Mouse (Mus musculus): ENCODE results near the gene Gm37240. TPM values are rescaled to one million over a fixed set of nuclear protein-coding genes. Genes with fewer than 3 reads are reported as not detected.

Gene Gm37240
- total RNA-seq, 2 experiments from 2014 or later: 0.27 to 1.1 TPM

- H3K4me3 ChIP-seq: no peak overlapping the region
- no peak for DNase-seq (ENCODE audit: extremely low spot score in 1 of 2, low spot score in 2 of 2)
- intact Hi-C loops (cut with DNase I): loop anchor here (1.0 to 10.0 kb wide), 7 partner anchors 28 to 639 kb away; partner anchors contain the start of gene Gatb
- peak overlapping the region; percentile 92 for H3K27ac ChIP-seq
- no peak for TF ChIP-seq CTCF (IDR thresholded peaks at IDR 0.05)
These were observed 223.5 kb downstream of the Gm37240 start for GRCm38 (mm10) chr3:85663826-85664225.

DNA sequence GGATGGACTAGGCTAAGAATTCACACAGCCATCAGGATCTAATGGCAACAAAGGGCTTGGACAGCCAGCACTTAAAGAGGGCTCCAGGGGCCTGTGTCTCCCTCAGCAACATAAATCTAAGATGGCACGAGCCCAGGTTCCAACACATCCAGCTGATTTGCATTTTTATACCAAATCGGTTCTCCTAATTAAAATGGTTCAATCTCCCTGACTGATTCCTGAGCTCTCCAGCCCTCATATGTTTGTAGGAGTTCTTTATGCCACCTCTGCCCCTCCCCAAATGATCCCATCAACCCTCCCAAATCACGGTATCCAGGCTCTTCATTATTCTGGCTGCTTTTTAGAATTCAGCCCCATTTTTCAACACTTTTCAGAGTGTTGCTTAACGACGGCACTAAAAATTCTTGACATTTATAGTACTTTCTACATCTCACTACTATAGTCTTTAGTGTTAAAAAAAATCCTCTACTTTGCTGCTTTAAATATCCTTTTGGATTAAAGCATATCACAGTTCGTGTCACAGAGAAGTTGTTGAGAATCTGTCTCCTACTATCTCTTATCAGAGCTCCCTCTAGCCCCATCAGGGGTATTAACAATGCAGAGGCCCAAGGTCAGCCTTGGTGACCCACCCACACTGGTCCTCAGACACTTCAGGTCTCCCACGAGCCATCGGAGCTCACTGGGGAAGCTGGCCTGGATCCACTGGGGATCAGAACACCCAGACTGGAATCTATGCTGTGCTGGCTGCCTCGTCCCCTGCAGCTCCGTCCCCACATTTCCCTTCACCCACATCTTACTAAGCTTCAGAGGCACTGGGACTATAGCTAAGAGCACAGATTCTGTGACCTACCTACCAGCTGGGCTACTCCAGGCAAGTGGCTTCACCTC is 225.1 kb downstream of the Gm37240 start:
- no peak; the same call in 1 of the 2 replicates for TF ChIP-seq CTCF (IDR thresholded peaks at IDR 0.05)
- DNase-seq (ENCODE audit: extremely low spot score in 1 of 2, low spot score in 2 of 2): peak in 1 of 2 experiments; percentile 49
- Histone ChIP-seq H3K4me3 (no peak overlapping the region), H3K27ac (peak overlapping the region; percentile 92)
- intact Hi-C loops (cut with DNase I): loop anchor here (5.0 to 10.0 kb wide), 5 partner anchors 70 to 637 kb away; partner anchors contain the start of gene Gatb

- TF ChIP-seq CTCF (IDR thresholded peaks at IDR 0.05): no peak
- Histone ChIP-seq H3K27ac (peak overlapping the region; percentile 28; the same call in 1 of the 2 replicates), H3K4me3 (no peak overlapping the region)
- intact Hi-C loops (cut with DNase I): loop anchor here (5.0 to 10.0 kb wide), 5 partner anchors 67 to 635 kb away; partner anchors contain the start of gene Gatb
- no peak for DNase-seq (ENCODE audit: extremely low spot score in 1 of 2, low spot score in 2 of 2)
These were observed 227.6 kb downstream of the Gm37240 start for GRCm38 (mm10) chr3:85659681-85660080.

- intact Hi-C loops (cut with DNase I): no loop called here
- H3K4me3 ChIP-seq: no peak overlapping the region
- no peak for TF ChIP-seq CTCF (IDR thresholded peaks at IDR 0.05)
- DNase-seq (ENCODE audit: extremely low spot score in 1 of 2, low spot score in 2 of 2): no peak
- no peak overlapping the region for H3K27ac ChIP-seq
These were observed 231.8 kb downstream of the Gm37240 start for GRCm38 (mm10) chr3:85655538-85655937.

- TF ChIP-seq CTCF (IDR thresholded peaks at IDR 0.05): no peak
- no peak overlapping the region for H3K4me3 ChIP-seq
- H3K27ac ChIP-seq: no peak overlapping the region; the same call in 1 of the 2 replicates
- no peak for DNase-seq (ENCODE audit: extremely low spot score in 1 of 2, low spot score in 2 of 2)
- intact Hi-C loops (cut with DNase I): no loop called here
These were observed 234.3 kb downstream of the Gm37240 start for GRCm38 (mm10) chr3:85652727-85653665.

DNA sequence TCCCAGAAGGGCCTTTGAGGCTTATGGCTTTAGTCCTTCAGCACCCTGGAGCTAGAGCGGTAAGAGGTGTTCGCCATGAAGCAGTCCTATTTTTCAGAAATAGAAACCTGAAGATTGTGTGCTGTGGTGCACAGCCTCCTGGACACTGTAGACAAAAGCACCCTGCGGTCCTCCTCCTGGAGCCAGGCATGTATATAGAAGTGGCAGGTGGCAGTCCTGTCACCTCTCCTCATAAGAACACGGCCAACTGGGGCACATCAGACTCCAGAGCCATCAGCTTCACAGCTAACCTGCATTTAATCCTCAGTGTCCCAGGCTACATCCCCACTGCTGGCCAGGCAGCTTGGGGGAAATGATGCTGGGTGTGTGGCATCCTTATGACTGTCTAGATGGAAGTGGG is 238.1 kb downstream of the Gm37240 start:
- no peak for DNase-seq (ENCODE audit: extremely low spot score in 1 of 2, low spot score in 2 of 2)
- Histone ChIP-seq H3K27ac (no peak overlapping the region), H3K4me3 (no peak overlapping the region)
- TF ChIP-seq CTCF (IDR thresholded peaks at IDR 0.05): no peak
- intact Hi-C loops (cut with DNase I): no loop called here

DNA sequence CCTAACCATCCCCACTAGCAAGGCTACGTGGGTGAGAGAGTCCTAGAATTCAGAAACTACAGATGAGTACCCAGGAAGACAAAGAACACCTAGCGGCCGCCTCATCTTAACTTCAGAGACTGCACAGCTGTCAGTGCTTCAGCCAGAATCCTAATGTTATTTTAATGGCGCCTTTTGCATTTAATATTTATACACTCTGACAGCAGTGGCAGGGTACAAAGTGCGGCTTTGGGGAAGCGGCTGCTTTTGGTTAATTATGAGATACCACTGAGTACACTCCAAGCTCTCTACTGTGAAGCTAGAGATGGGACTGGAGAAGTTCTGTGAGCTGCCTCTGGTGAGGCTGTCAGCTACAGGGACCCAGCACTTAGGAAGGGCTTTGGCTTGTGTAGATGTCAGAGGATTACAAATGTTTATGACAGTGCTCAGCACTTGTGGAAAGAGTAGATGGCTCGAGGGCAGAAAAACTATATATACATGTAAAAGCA is 241.8 kb downstream of the Gm37240 start:
- Histone ChIP-seq H3K27ac (no peak overlapping the region), H3K4me3 (no peak overlapping the region)
- intact Hi-C loops (cut with DNase I): no loop called here
- TF ChIP-seq CTCF (IDR thresholded peaks at IDR 0.05): no peak
- DNase-seq (ENCODE audit: extremely low spot score in 1 of 2, low spot score in 2 of 2): no peak

DNA sequence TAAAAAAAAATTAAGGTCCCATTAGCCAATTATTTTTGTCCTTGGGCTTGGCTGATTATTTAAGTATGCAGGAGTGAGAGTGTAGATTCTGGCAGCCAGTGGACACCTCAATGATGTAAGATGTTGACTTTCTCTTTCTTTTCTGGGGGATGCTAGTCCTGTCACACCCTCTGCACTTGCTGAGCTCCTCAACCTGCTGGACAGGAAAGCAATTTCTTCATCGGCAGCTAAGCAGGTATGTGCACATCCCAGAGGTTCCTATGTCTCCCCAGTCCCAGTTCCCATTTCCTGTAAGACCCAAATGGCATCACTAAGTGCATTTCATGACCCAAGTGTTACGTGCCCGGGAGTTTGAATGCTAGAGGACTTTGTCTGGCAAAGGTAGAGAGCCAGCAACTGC is 242.5 kb downstream of the Gm37240 start:
- no peak for TF ChIP-seq CTCF (IDR thresholded peaks at IDR 0.05)
- no peak overlapping the region for H3K27ac ChIP-seq
- H3K4me3 ChIP-seq: no peak overlapping the region

DNA sequence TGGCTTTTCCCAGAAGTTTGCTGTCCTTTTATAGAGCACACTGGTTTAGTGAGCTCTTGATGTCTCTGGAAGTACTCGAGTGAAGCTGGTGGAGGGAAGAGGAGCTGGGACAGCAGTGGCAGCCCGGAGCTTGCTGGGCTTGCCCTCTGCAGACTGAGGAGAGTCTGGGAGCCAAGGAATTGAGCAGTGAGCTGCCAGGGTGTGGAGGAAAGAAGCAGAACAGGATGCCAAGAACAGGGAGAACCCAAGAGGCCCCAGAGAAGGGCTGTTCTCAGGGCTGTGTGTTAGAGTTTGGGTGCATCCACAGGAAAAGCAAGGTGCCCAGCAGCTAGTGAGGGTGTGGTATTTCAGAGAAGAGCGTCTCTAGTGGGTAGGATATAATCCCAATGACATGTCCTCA is 245.6 kb downstream of the Gm37240 start:
- no peak overlapping the region for H3K4me3 ChIP-seq
- TF ChIP-seq CTCF (IDR thresholded peaks at IDR 0.05): no peak
- peak overlapping the region; percentile 44; the same call in 1 of the 2 replicates for H3K27ac ChIP-seq
- intact Hi-C loops (cut with DNase I): no loop called here
- DNase-seq (ENCODE audit: extremely low spot score in 1 of 2, low spot score in 2 of 2): no peak

More for the DNA sequence above, 242.5 kb downstream of the Gm37240 start:
- intact Hi-C loops (cut with DNase I): no loop called here
- DNase-seq (ENCODE audit: extremely low spot score in 1 of 2, low spot score in 2 of 2): no peak

GRCm38 (mm10) chr3:85636716-85637447 is 250.4 kb downstream of the Gm37240 start:
- no peak for TF ChIP-seq CTCF (IDR thresholded peaks at IDR 0.05)
- no peak for DNase-seq (ENCODE audit: extremely low spot score in 1 of 2, low spot score in 2 of 2)
- H3K27ac ChIP-seq: peak overlapping the region; percentile 83
- no peak overlapping the region for H3K4me3 ChIP-seq
- intact Hi-C loops (cut with DNase I): loop anchor here (1.0 to 10.0 kb wide), 3 partner anchors 27 to 272 kb away; no protein-coding TSS in a partner anchor

GRCm38 (mm10) chr3:85635591-85635990 is 251.7 kb downstream of the Gm37240 start:
- intact Hi-C loops (cut with DNase I): loop anchor here (10.0 kb wide), 2 partner anchors 111 to 271 kb away; no protein-coding TSS in a partner anchor

More at GRCm38 (mm10) chr3:85635591-85635990, 251.7 kb downstream of the Gm37240 start:
- peak overlapping the region; percentile 83; the same call in 1 of the 2 replicates for H3K27ac ChIP-seq
- H3K4me3 ChIP-seq: no peak overlapping the region
- DNase-seq (ENCODE audit: extremely low spot score in 1 of 2, low spot score in 2 of 2): no peak
- no peak for TF ChIP-seq CTCF (IDR thresholded peaks at IDR 0.05)
